Mouse (Mus musculus) erythroblast, adult 5-6 weeks (primary cell): ENCODE data around the gene Mlec. TPM values are rescaled to one million over a fixed set of nuclear protein-coding genes. Genes with fewer than 3 reads are reported as not detected.
"Not testable (repeated sequence)": the region's sequence is repeated elsewhere in the genome, so short reads cannot be mapped to it uniquely, and the experiment has no call there.

Source experiments
- ATAC-seq: replicated peaks from 2 replicates; pipeline ENCODE4 v1.8.0; 2016; ENCODE audit warnings: moderate number of reproducible peaks, mild to moderate bottlenecking, moderate TSS enrichment, inconsistent platforms; ENCODE audit not compliant: poor library complexity, low FRiP score, severe bottlenecking
- total RNA-seq, 2 experiments: library from RNA; stranded (forward) in 1 of 2; stranded (reverse) in 1 of 2; fragments of 150-400 nt in 1 of 2; fragments of 200-764, 138-1000 nt in 1 of 2; gene quantifications; 2 replicates each; pipeline versions ENCODE4 v1.2.3 to v1.2.4; 2015 to 2017; ENCODE audit warnings: low replicate concordance in 2 of 2

The Mlec gene
- total RNA-seq, 2 experiments from 2014 or later = 42.3 to 51.9 TPM

GRCm38 (mm10) chr5:115181248-115181940 lies 23.4 kb upstream of the Mlec start:
- no peak for ATAC-seq

DNA sequence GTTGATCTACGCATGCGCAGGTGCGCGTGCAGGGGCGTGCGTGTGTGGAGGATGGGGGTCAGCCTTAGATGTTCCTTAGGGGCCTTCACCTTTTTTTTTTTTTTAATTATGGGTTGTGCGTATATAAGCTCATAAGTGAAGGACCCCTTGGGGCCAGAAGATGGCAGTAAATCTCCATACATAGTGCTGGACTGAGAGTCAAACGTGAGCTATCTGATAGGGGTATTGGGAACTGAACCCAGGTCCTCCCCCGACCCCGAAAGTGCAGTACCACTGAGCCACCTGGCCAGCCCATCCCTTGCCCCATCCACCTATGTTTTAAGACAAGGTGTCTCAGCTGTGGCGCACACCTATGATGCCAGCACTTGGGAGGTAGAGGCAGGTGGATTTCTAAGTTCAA lies 21.6 kb upstream of the Mlec start:
- ATAC-seq = no peak

GRCm38 (mm10) chr5:115177866-115178265 lies 19.9 kb upstream of the Mlec start:
- no peak for ATAC-seq

- ATAC-seq = no peak
These were observed 16.6 kb upstream of the Mlec start for GRCm38 (mm10) chr5:115174554-115174953.

DNA sequence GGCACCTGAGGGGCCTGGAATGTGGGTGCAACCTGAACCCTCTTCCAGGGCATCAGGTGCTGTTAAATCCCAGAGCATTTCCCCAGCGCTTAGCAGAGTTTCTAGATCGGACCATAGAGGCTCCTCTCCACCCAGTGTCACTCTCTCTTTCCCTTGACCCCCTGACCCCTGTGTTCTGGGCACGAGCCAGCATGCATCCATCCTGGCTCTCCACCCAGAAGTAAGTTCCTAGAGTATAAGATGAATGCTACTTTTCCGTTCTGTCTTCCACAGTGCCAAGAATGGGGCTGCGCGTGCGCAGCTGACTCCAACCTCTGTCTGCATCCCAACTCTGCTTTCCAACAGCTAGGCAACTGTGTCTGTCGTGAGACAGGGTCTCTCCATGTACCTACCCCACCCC lies 12.2 kb upstream of the Mlec start:
- ATAC-seq = no peak

- ATAC-seq = no peak
These were observed 10.8 kb upstream of the Mlec start for GRCm38 (mm10) chr5:115168641-115169415.

DNA sequence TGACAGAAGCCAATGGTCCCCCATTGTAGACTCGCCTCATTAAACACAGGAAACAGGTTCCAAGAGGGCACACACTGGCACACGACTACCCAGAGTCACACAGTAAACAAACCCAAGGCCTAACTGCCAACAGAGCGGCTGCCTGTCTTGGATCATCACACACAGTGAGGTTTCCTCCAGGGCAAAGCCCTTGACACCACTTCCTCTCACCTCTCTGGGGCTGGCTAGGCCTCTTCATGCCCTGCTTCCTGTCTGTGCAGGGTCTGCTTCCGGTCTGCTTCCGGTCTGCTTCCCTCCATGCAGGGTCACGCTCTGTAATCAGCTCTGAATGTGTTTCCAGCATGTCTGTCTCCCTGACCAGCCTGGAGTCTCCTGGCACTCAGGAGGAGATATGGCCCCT lies 9.4 kb upstream of the Mlec start:
- ATAC-seq = no peak

- no peak for ATAC-seq
These were observed 8.8 kb upstream of the Mlec start for GRCm38 (mm10) chr5:115166815-115167194.

DNA sequence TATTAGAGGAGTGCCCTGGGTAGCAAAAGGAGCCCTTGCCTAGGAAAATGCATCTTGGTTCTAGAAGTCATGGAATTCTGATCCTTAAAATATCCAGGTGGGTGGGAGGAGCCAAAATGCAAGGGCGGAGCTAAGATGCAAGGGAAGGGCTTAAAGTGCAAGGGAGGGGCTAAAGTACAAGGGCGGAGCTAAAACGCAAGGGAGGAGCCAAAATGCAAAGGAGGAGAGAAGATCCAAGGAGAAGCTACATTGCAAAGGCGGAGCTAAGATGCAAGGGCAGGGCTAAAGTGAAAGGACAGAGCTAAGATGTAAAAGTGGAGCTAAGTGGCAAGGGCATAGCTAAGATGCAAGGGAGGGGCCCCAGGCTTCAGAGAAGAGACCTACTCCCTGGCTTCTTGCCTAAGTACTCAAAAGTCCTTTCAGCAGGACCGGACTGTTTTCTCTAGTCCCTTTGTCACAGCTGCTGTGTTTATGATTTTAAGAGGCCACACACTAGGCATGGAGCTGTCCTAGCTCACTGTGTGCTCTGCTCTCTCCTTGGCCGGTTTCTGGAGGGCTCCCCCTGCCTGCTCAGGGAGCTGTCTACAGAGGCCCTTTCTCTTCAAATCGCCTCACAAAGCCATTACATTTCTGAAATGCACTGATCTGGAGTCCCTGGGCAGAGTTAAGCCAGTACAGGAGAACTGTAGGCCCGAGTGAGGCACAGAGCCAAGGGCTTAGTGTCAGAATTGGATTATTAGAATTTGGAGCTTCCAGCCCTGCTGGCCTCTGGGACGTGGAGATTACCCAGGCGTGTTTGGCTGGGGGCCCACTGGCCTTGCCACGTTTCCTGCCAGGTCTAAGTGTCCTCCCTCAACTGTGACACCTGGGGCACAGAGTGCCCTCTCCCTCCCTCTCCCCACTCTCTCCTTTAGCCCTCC lies 8.2 kb upstream of the Mlec start:
- no peak for ATAC-seq

DNA sequence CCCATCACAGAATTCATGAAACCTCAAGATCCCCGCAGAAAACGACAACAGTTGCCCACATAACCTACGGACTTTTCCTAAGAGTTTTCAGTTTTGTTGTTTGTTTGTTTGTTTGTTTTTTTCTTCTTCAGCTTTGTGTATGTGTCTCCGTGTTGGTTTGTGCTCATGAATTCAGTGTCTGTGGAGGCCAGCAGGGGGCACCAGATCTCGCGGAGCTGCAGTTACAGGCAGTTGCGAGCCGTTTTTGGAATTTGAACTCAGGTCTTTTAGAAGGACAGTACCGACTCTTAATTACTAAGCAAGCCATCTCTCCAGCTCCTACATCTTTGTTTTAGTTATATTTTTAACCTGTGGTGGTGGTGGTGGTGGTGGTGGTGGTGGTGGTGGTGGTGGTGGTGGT lies 7.4 kb upstream of the Mlec start:
- no peak for ATAC-seq

GRCm38 (mm10) chr5:115164446-115164845 lies 6.5 kb upstream of the Mlec start:
- ATAC-seq = not testable (repeated sequence)

DNA sequence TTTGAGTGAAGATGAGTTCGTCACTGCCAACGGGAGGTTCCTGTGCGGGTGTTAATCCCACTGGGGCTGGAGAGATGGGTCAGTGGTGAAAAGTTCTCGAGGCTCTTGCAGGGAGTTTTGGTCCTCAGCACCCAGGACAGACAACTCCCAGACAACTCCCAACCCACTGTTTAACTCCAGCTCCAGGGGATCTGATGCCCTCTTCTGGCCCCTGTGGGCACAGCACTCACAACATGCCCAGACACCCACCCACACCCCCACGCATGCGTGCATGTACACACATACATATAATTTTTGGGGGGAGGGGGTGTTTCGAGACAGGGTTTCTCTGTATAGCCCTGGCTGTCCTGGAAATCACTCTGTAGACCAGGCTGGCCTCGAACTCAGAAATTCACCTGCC lies 5.6 kb upstream of the Mlec start:
- no peak for ATAC-seq

GRCm38 (mm10) chr5:115161940-115162279 lies 3.9 kb upstream of the Mlec start:
- ATAC-seq = not testable (repeated sequence)

DNA sequence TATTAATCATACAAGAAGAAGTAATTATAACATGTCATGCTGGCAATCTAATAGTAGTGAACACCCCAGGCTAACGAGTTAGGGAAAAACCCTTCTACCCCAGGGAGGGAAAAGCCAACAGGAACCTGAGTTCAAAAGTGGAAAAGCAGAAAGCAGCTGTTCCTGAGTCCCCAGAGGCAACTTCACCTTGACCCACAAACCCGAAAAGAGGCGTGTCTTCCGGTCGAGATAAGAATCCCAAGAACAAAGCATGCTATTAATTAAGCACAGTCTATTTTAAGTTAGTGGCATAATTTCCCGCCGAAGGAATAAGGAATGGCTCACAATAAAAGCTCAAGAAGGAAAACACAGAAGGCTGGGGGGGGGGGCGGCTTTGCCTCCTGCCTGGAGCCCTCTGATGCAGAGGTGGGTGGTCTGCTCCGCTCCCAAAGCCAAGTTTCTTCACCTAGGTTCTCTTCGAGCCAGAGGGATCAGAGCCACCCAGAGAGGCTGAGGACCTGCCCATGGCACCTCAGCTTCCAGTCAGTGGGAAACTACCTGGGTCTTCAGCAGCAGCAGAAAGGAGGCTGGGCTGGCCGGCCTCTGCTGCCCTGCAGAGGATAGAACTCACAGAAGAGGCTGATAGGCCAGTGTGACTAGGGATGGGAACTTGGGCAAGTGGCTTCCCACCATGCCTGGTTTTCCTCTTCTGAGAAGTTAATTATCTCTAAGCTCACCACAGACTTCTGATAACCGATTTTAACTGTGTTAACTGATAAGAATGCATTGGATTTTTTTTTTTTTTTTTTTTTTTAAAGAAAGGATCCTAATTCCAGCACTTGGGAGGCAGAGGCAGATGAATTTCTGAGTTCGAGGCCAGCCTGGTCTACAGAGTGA lies 3.3 kb upstream of the Mlec start:
- ATAC-seq = no peak

DNA sequence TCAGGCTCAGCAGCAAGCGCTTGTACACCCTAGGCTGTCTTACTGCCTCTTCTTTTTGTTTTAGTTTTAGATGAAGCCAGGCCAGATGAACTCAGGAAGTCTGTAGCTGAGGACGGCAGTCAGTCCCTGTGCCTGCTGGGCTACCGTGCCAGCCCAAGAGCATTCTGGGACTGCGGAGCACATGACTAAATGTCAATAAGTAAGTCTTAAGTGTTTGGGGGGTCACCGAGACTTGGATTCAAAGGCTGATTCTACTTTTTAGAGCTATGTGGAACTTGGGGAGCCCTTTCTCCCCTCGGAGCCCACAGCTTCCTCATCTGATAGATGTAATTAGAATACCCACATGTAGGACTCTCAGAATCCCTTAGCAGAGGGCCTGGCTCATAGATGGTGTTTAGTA lies 2.7 kb upstream of the Mlec start:
- no peak for ATAC-seq

- no peak for ATAC-seq
These were observed 1.2 kb upstream of the Mlec start for GRCm38 (mm10) chr5:115159165-115159564.

GRCm38 (mm10) chr5:115156933-115157589 lies 918 bp downstream of the Mlec start:
- no peak for ATAC-seq

DNA sequence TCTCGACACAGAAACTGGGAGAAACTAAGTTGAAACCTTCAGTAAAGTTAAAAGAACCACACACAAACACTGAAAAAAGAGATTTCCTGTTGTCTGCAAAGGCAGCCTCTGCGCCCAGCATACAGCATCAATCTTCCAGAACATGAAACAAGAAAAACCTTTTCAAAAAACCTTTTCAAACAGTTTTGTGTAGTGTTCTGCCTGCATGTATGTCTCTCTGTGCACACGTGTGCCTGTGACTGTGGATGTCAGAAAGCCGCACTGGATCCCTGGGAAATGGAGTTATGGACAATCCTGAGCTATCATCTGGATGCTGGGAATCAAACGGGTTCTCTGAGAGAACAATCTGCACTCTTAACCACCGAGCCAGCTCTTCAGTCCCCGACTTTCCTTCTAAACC lies 1.6 kb downstream of the Mlec start:
- no peak for ATAC-seq

DNA sequence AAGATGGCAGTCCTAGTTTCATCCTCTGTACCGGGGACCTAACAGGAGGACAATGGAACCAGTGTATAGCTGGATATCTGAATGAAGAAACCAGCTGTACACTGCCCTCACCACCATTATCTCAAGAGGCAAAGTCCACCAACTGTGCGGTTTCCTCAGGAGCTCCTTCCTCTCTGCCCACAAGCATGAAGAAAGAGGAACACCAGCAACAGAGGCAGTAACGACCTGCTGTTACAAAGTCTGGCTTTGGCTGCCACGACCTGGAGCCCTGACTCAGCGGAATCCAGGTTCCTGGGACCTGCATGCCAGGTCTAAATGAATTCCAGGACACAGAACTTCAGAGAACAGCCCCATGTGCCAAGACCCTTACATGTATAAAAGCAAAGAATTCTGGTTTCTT lies 2.1 kb downstream of the Mlec start:
- no peak for ATAC-seq
